Mouse (Mus musculus) hindlimb bud, embryonic 11.5 days (tissue): ENCODE measurements around the gene Slc35b3.

Experiments
- DNase-seq: peaks from one replicate; pipeline ENCODE4 v3.0.0-alpha.2; 2012; ENCODE audit warnings: low read depth, low spot score; ENCODE audit errors: extremely low spot score

Slc35b3 gene

DNA sequence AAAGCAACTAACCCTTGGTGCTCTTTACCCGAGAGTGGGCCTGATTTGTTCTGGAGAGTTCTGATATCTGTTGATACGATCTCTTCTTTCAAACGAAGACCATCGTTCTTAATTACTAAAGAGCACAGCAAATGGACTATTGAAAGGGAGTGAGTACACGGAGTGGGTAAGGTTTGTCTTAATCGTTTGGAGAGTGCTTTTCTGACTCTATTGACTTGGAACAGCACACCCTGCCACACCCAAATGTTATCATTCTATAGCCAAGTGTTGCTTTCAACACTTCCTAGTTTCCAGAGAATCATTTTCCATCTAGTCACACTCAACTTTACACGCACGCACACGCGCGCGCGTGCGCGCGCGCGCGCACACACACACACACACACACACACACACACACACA lies 19.4 kb downstream of the Slc35b3 start:
- DNase-seq = no peak

DNA sequence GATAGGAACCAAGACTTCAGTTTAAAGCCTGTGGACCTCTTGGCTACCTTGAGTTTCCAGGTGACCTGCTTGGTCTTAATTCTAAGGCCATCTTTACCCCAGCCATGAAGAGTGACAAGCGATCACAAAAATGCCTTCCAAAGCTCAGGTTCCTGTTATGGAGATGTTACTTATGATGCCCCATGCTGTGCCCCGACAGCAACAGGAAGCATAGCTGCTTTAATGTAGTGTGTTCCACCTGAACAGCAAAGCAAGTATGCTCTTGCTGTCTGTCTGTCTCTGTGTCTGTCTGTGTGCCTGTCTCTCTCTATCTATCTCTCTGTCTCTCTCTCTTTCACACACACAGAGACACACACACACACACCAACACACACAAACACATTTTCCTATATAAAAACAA lies 22.2 kb downstream of the Slc35b3 start:
- no peak for DNase-seq

DNA sequence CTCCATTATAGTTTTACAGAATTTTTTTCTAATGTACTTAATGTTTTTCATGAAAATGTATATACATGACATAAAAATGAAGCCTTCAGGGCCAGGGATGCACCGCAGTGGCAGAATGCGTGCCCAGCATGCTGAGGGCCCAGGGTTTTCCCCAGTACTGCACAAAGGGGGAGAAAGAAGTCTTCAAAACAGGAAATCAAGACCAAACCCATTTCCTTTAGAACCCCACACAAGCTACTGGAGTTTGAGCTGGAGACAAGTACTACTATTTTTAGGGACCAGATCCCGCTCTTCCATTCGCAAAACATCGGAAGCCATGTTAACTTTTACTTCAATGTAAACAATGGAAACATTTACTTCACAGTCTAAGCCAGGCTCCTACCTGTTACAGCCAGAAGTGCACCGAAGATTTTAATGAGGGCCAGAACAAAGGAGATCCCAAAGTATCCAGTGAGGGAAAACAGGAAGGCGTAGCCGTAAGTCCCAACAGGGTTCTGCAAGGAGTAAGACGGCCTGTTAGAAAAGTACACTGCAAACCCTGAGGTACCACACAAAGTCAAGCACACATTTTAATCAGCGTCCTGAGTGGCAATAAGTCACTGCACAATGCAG lies 23.7 kb downstream of the Slc35b3 start:
- no peak for DNase-seq

DNA sequence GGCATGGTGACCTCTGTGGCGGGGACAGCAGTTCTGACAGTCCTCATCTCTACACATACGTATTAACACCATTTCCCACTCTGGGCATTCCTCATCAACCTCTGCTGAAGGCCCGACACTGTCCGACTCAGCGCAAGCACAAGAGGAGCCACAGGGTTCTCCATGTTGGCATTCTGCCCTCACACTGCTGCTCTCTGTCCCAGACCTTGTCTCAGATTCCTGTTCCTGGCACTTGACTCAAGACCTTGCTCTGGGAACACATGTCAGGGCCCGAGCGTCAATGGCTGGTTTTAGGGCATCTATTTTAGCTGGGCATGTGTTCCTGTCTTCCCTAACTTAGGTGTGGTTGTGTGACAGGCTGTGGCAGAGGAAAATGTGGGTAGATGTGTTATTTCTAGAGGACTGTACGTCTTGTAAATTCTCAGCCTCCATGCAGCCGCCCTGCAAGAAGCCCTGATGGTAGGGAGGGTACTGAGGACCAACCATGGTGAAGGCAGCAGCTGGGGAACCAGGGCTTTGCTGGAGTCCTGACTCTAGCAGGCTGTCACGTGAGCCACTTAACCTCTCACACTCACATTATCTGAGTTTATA lies 24.7 kb downstream of the Slc35b3 start:
- DNase-seq = no peak

DNA sequence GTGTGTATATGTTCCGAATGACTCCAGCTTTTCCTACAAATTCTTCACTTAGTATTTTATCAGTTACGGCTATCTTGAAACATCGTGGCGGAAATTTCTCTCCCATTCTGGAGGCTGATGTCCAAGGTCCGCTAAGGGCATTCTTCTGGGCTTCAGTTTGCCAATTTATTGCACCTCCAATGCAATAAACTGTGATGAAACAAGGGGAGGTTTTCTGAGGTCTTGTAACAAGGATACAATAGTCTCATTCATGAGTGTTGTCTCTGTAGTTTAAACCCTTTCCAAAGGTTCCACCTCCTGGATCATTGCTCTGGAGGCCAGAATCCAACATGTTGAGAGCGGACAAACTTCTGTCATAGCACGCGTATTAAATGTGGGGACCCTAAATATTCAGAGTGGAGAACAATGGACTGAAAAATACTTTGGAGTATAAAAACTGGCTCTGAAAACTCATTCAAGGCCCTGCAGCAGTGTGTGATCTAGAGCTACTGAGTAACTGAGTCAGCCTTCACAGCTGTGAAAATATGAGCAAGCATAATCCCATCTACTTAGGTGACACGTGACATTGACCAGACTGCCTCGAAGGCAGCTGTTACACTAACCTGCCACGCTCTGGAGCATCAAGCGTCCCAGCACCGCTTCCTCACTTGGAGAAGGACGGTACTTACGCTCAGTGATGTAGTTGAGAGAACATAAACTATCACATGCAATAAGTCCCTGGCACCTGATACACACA lies 30.7 kb downstream of the Slc35b3 start:
- DNase-seq = no peak

DNA sequence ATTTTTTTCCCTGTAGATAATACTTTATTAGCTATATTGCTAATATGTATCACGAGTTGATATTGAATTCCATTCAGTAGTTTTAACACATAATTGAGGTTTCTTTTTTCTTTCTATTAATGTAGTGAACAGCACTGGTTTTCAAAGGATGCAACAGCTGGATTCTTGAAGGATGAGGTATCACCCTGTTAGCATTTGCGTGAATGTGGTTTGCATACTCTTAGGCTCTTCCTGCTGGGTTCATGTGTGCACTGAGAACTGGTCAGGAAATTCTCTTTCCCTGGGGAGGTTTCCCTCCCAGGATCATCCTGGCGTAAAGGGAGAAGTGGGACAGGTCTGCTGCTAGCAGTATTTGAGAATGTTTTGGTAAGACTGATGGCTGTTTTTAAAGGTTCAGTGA lies 38.0 kb downstream of the Slc35b3 start:
- no peak for DNase-seq

DNA sequence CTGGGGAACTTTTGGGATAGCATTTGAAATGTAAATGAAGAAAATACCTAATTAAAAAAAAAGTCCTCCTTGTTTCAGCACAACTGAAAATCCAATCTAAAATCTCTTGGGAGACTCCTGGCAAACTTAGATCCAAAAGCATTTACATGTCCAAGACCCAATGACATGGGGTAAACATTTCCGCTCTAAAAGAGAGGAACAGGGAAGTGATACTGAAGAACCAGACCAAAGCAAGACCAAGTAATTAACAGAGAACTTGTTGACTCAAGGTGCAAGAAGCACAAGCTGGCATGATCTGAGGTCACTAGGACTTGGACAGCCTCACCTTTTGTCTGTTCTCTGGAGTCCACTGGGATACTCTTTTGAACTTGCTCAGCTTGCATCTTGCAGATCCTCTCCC lies 39.4 kb downstream of the Slc35b3 start:
- DNase-seq = no peak

DNA sequence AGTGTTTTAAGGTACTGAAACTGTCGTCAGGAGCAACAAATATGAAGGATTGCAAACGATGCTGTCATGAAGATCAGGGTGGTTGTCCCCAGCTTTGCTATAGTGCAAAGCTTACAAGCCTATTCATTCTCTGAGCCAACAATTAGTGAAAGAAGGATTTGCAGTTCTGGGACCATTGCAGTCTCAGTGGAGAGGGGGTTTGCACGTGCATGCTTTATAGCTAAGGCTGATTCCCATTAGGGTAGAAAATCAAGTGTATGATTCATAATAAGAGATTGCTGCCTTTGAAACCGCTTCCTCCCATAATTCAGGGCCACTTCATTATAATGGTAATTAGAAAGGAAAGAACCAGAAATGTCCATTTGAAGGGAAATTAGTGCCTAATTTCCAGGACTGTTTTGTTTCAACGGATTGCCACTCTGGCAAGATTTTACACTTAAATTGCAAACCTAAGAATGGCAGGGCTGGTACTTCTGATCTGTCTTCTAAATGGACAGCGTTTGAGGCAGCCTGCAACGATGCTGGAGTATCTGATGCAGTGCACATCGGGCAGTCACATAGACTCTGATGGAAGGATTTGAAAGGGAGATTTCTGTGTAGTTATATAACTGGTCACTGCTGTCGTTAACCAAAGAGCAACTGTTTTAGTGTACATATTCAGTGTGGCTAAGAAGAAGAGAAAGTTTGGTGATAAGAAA lies 42.3 kb downstream of the Slc35b3 start:
- no peak for DNase-seq

DNA sequence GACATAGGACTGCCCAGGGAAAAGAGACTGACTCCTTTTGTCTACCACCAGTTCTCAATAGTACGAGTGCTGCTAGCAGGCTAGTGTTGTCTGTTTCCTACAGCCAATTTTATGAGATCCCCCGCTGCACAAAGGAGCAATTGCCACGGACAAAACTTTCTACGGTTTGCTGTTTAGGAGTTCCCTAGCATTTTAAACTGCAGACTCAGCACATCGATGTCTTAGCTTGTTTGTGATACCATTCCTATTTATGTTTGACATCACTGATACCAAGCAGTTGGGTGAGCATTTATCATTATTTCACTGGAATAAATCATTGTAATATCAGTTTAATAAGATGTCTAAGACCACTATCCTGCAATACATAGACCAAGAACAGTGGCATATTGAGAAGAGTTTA lies 43.1 kb downstream of the Slc35b3 start:
- no peak for DNase-seq

DNA sequence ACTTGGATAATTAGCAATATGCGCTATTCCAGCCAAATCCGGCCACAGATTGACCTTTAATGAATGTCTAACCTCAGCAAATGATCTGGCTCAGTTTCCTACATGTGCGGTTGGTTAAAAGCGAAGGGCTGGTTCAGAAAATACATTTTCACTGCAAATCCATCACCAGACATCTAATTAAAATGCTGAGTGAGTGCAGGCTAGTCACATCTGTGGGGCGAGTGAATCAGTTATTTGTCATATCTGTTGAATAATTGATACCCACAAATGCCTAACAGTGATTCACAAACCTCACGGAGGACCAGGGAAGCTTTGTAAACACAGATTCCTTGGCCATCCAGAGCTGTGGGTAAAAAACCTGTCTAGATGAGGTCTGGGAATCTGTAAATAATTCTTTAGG lies 45.9 kb downstream of the Slc35b3 start:
- DNase-seq = no peak

DNA sequence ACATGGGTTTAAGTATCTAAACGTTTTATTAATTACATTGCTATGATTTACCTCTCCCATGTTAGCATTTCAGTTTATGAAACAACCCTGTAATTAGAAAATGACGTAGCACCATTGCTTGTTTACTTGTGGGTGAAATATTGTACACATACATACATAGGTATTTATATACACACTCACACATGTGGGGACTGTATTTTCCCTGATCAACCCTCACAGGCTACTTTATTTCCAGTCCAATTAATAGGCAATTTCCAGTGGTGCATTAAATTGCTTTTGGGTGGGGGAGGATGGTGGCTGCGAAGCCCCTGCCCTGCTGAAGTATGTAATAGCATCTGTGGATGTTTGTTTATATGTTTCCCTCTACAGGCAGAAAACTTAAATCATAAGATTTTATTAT lies 68.3 kb downstream of the Slc35b3 start:
- DNase-seq = no peak
